Mouse (Mus musculus) Patski (cell line): Measurements from ENCODE around the gene Tmem39a. TPM values are rescaled to one million over a fixed set of nuclear protein-coding genes. Genes with fewer than 3 reads are reported as not detected.
A peak's percentile ranks its signal among the peaks of the same experiment; 100 is the strongest.

Source experiments
- ATAC-seq: fragments of 100-300 bp; one replicate; pipeline ENCODE4 v1.8.0; 2021
- CTCF ChIA-PET: fragments of 350-600 bp; sonication (Branson Sonifier 250); formaldehyde crosslinking; loops from one replicate; lab custom pipeline; 2022; ENCODE audit warnings: inconsistent platforms; lab: Charles Lee
- POLR2A ChIA-PET: fragments of 350-600 bp; sonication (Branson Sonifier 250); formaldehyde crosslinking; loops from one replicate; lab custom pipeline; 2022; ENCODE audit warnings: antibody characterized with exemption, inconsistent platforms; lab: Charles Lee
- DNase-seq: peaks from one replicate; pipeline ENCODE4 v3.0.0-alpha.2; 2011; ENCODE audit warnings: low read depth, low spot score
- H3K27me3 ChIP-seq: fragments of 371-371 bp; one replicate; pipeline ENCODE4 v1.5.1; 2021
- CTCF ChIP-seq: fragments of 100-300 bp; IDR thresholded peaks from one replicate; pipeline ENCODE4 v1.5.1; 2021
- in situ Hi-C: fragments of 300-500 bp; cut with MboI; formaldehyde crosslinking; loops from 3 replicates; pipeline ENCODE4 v1.11.1; 2018; ENCODE audit warnings: low pct_unique_long_range_greater_than_20kb, mixed read lengths
- polyA plus RNA-seq: library from polyadenylated mRNA; unstranded; gene quantifications from one replicate; pipeline ENCODE4 v1.2.3, GENCODE M21; 2021

Gene Tmem39a
- polyA plus RNA-seq, 1 experiment from 2014 or later = 40.8 TPM

GRCm38 (mm10) chr16:38548000-38548399, 10.5 kb upstream of the Tmem39a start:
- POLR2A ChIA-PET = no interaction called here

GRCm38 (mm10) chr16:38549479-38550396, 8.8 kb upstream of the Tmem39a start, which contains the start of gene Poglut1:
Gene Poglut1, minus strand, starts transcription at chr16:38550258.
- no peak for DNase-seq
- ATAC-seq = peak; percentile 89
- ChIA-PET POLR2A (interaction anchor here (0.8 to 1.5 kb wide), 6 partner anchors 11 to 27 kb away, joined by 3 to 8 read pairs (median 4); partner anchors contain the start of gene Timmdc1), CTCF (interaction anchor here (1.4 to 1.6 kb wide), 2 partner anchors 11 to 13 kb away, joined by 3 to 5 read pairs; no protein-coding TSS in a partner anchor)
- peaks cover 7% of the 10 kb centered on the region for H3K27me3 ChIP-seq
- no peak for TF ChIP-seq CTCF
- in situ Hi-C loops = loop anchor here (10.0 kb wide), 1 partner anchor 175 kb away; no protein-coding TSS in a partner anchor

More at GRCm38 (mm10) chr16:38548000-38548399, 10.5 kb upstream of the Tmem39a start:
- DNase-seq (no peak), ATAC-seq (no peak)
- no peak for TF ChIP-seq CTCF
- CTCF ChIA-PET = interaction anchor here (2.2 kb wide), 1 partner anchor 11 kb away, joined by 7 read pairs; no protein-coding TSS in a partner anchor
- no peaks in the 10 kb centered on the region for H3K27me3 ChIP-seq
- in situ Hi-C loops = loop anchor here (10.0 kb wide), 1 partner anchor 177 kb away; no protein-coding TSS in a partner anchor

- in situ Hi-C loops = no loop called here
- ATAC-seq (no peak), DNase-seq (no peak)
- no peak for TF ChIP-seq CTCF
- ChIA-PET CTCF (no interaction called here), POLR2A (no interaction called here)
- H3K27me3 ChIP-seq = peaks cover 16% of the 10 kb centered on the region
Measured at GRCm38 (mm10) chr16:38555988-38556387, 2.5 kb upstream of the Tmem39a start.

GRCm38 (mm10) chr16:38562131-38562967, 3.9 kb downstream of the Tmem39a start:
- ChIA-PET POLR2A (interaction anchor here (0.6 to 1.0 kb wide), 2 partner anchors 12 to 123 kb away, joined by 4 read pairs; partner anchors contain the start of gene Poglut1), CTCF (interaction anchor here (1.3 kb wide), 1 partner anchor 9 kb away, joined by 3 read pairs; no protein-coding TSS in a partner anchor)
- in situ Hi-C loops = no loop called here

GRCm38 (mm10) chr16:38562968-38563327, 4.5 kb downstream of the Tmem39a start:
- ChIA-PET POLR2A (interaction anchor here (0.6 to 1.0 kb wide), 2 partner anchors 13 to 122 kb away, joined by 4 read pairs; partner anchors contain the start of gene Poglut1), CTCF (interaction anchor here (1.3 kb wide), 1 partner anchor 8 kb away, joined by 3 read pairs; no protein-coding TSS in a partner anchor)
- in situ Hi-C loops = no loop called here
- ATAC-seq (peak; percentile 72), DNase-seq (no peak)
- peaks cover 8% of the 10 kb centered on the region for H3K27me3 ChIP-seq
- TF ChIP-seq CTCF = no peak

More at GRCm38 (mm10) chr16:38562131-38562967, 3.9 kb downstream of the Tmem39a start:
- no peak for TF ChIP-seq CTCF
- ATAC-seq = peak; percentile 91
- peaks cover 8% of the 10 kb centered on the region for H3K27me3 ChIP-seq
- DNase-seq = peak; percentile 59

GRCm38 (mm10) chr16:38563516-38563915, 5.0 kb downstream of the Tmem39a start:
- peaks cover 5% of the 10 kb centered on the region for H3K27me3 ChIP-seq
- DNase-seq = no peak
- in situ Hi-C loops = no loop called here
- no peak for ATAC-seq
- no peak for TF ChIP-seq CTCF
- ChIA-PET POLR2A (interaction anchor here (1.0 kb wide), 1 partner anchor 24 kb away, joined by 3 read pairs; no protein-coding TSS in a partner anchor), CTCF (no interaction called here)

GRCm38 (mm10) chr16:38568192-38568591, 9.7 kb downstream of the Tmem39a start:
- POLR2A ChIA-PET = interaction anchor here (1.0 kb wide), 1 partner anchor 17 kb away, joined by 3 read pairs; no protein-coding TSS in a partner anchor
- no peaks in the 10 kb centered on the region for H3K27me3 ChIP-seq
- DNase-seq = no peak
- no peak for TF ChIP-seq CTCF
- CTCF ChIA-PET = interaction anchor here (0.8 to 1.1 kb wide), 3 partner anchors 26 to 248 kb away, joined by 3 read pairs; no protein-coding TSS in a partner anchor
- ATAC-seq = no peak
- in situ Hi-C loops = no loop called here

GRCm38 (mm10) chr16:38571481-38571880, 13.0 kb downstream of the Tmem39a start:
- in situ Hi-C loops = no loop called here
- CTCF ChIA-PET = interaction anchor here (1.4 to 1.7 kb wide), 2 partner anchors 8 to 9 kb away, joined by 3 to 4 read pairs; no protein-coding TSS in a partner anchor
- no peaks in the 10 kb centered on the region for H3K27me3 ChIP-seq
- no peak for TF ChIP-seq CTCF
- ATAC-seq = no peak
- POLR2A ChIA-PET = no interaction called here
- no peak for DNase-seq

- CTCF ChIA-PET = interaction anchor here (1.1 kb wide), 1 partner anchor 12 kb away, joined by 6 read pairs; no protein-coding TSS in a partner anchor
Measured at GRCm38 (mm10) chr16:38584761-38585160, 26.3 kb downstream of the Tmem39a start.

More at GRCm38 (mm10) chr16:38584761-38585160, 26.3 kb downstream of the Tmem39a start:
- POLR2A ChIA-PET = no interaction called here
- no peak for TF ChIP-seq CTCF
- ATAC-seq = no peak
- in situ Hi-C loops = no loop called here
- DNase-seq = no peak
- no peaks in the 10 kb centered on the region for H3K27me3 ChIP-seq
